Mouse (Mus musculus): ENCODE results near the gene Cyp4a12b.
"Not testable (repeated sequence)": the region's sequence is repeated elsewhere in the genome, so short reads cannot be mapped to it uniquely, and the experiment has no call there.

The Cyp4a12b gene

GRCm38 (mm10) chr4:115411324-115411723 is at the start of gene Cyp4a12b:
Cyp4a12b (plus strand) TSS chr4:115411624.
- not testable (repeated sequence) for DNase-seq (ENCODE audit: low read depth)

DNA sequence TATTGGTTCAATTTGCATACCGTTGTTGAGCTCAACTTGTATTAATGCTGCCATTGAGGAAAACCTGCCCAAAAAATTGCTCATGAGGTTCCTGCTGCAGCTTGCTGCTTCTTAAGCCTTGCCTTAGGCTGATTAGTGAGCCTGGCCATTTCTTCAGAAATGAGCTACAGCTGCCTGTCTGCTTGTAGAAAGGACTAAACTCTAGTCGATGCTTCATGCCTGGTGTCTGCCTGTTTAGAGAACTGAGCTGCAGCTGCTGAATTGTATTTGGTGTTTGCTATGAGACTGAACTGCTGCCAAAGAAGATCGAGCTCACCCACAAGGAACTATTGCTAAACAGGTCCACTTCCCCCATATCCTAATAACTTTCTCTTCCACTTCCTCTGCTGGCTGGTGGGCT is 45.8 kb upstream of the Cyp4a12b start:
- not testable (repeated sequence) for DNase-seq (ENCODE audit: low read depth)

GRCm38 (mm10) chr4:115368067-115368466 is 43.4 kb upstream of the Cyp4a12b start:
- not testable (repeated sequence) for DNase-seq (ENCODE audit: low read depth)

DNA sequence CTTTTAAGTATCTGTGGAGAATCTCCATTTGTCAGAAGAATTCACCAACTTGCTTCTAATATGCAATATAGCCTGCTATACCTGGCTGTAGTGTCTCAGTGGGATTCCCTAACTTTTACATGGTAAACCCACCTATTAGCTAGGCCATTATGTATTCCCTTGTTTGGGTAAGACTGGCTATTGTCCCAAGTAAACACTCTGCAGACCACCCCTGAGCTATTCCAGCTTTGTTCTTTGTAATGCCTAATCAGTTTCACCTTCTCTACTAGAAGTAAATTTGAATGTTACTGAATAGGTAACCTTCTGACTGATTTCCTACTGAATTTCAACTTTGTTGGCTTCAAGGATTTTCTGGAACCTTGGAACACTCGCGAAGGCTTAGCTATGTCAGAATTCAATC is 15.2 kb upstream of the Cyp4a12b start:
- DNase-seq (ENCODE audit: low read depth) = not testable (repeated sequence)

DNA sequence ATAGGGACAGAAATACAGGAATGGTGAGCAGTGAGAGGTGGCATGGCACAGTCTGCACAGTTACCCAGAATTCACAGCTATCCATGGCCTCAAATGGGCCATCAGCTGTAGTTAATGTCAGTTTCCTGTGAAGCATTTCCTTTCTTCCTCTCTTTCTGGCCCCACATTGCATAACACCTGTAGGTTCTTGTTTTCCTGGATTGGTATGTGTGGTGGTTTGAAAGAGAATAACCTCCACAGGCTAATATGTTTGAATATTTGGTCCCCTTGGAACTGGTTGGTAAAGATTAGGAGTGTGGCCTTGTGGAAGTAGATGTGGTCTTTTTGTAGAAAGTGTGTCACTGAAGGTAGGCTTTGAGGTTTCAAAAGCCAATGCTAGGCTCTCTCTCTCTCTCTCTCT is 14.5 kb upstream of the Cyp4a12b start:
- DNase-seq (ENCODE audit: low read depth) = not testable (repeated sequence)

GRCm38 (mm10) chr4:115450577-115451137 is 39.2 kb downstream of the Cyp4a12b start:
- no peak for DNase-seq (ENCODE audit: low read depth)

DNA sequence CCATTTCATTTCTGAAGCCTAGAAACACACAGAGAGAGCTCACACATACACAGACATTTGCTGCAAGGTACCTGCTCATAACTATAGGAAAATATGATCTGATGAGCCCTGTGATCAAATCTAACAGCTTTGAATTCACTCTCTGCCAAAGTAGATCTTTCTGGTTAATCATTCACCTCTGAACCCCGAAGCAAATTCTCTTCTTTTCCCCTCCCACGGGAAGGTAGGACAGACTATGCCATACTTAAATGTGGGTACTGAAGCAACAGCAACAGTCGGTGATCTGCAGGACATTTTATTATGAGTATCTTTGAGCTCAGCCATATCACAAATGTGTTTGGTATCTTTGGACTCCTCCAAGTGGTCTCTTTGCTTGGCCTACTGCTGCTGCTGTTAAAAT is 40.9 kb downstream of the Cyp4a12b start, which contains the start of gene Cyp4a30b:
Gene Cyp4a30b (plus strand): TSS at position 301 of the 400 bp plus-strand sequence.
- no peak for DNase-seq (ENCODE audit: low read depth)

- not testable (repeated sequence) for DNase-seq (ENCODE audit: low read depth)
These were observed 62.2 kb downstream of the Cyp4a12b start for GRCm38 (mm10) chr4:115473585-115473984.

- DNase-seq (ENCODE audit: low read depth) = not testable (repeated sequence)
These were observed 64.6 kb downstream of the Cyp4a12b start for GRCm38 (mm10) chr4:115476051-115476450.

- no peak for DNase-seq (ENCODE audit: low read depth)
These were observed 69.7 kb downstream of the Cyp4a12b start for GRCm38 (mm10) chr4:115481006-115481652.

Measured in induced T-regulatory cell, adult 2 months (primary cell).